Mouse (Mus musculus): ENCODE results near the gene Map3k14. TPM values are rescaled to one million over a fixed set of nuclear protein-coding genes. Genes with fewer than 3 reads are reported as not detected.

Map3k14 gene
- polyA plus RNA-seq, 1 experiment, result 5.0 TPM

DNA sequence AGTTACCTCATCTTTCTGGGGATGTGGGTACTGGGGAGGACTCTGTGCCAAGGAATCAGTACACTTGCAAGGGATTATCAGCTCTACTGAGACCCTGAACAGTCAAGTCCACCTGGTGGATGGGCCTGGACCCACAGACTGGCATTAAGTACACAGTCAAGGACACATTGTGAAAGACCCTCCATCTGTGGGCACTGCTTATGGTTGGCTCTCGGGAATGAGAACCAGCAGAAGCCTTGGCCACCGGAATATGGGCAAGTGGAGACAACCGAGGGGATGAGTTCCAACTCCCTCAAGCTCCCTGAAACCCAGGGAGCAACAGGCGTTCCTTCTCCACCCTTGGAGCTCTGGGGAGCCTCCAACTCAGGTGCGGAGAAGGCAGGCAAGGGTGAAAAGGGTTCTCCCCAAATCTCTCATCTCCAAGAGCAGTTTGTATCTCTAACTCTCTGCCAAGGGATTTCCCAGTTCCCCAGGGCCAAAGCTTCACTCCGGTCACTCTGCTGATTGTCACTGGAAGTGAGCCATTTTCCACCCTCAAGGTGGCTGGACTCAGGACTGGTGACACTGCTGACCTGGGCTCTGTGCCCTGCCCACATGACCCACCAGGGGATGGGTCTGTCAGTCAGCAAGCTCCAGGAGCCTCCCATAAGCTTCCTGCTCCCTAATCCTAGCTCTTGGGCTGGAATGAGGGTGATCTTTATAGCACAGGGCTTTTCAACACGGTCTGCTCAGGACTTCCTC is 5.4 kb downstream of the Map3k14 start:
- no peak for TF ChIP-seq GATA1 (IDR thresholded peaks at IDR 0.05; ENCODE audit: low read length)

DNA sequence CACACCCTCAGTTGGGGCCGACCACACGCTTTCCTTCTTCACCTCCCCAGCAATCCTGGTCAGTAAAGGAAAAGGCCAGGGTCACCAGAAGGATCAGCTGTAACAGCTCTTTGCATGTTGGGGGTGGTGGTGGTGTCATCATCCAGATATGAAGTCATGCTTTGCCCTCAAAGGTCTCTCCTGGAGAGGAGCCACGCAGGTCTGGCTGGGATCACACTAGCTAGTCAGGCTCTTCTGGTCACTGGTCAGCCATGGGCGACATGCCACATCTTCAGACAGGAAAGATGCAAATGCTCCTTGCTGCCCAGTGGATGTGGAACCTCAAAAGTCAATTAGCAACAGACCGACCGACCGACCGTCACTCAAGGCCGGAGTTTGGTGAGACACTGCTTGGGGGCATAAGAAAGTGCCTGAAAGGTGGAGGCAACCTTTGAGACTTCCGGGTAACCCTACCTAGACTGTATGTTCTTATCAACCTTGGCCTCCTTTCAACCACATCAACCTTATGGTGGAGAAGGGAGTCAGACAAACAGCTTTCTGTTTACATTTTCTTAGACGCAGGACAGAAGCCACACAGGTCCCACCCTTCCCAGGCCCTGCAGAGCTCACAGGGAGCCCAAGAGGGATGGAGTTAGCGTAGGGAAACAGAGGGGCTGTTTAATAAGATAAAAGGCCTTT is 6.6 kb downstream of the Map3k14 start:
- TF ChIP-seq GATA1 (IDR thresholded peaks at IDR 0.05; ENCODE audit: low read length), result no peak

DNA sequence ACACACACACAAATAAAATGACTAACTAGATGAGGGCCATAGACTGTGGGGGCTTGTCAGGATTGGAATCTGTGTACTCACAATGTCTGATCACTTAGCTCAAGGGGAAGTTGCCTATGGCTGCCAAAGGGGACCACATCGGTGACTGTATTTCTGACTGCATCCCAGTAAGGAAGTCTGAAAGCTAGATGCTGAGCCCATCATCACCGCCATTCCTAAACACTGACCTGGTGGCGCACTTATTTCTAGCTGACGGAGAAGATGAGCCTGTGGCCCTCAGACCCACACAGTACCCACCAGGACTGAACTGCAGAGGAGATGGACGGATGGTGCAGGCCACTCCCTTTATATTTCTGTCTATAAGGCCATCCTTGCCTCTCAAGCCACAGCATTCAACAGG is 7.2 kb downstream of the Map3k14 start:
- no peak for TF ChIP-seq GATA1 (IDR thresholded peaks at IDR 0.05; ENCODE audit: low read length)

DNA sequence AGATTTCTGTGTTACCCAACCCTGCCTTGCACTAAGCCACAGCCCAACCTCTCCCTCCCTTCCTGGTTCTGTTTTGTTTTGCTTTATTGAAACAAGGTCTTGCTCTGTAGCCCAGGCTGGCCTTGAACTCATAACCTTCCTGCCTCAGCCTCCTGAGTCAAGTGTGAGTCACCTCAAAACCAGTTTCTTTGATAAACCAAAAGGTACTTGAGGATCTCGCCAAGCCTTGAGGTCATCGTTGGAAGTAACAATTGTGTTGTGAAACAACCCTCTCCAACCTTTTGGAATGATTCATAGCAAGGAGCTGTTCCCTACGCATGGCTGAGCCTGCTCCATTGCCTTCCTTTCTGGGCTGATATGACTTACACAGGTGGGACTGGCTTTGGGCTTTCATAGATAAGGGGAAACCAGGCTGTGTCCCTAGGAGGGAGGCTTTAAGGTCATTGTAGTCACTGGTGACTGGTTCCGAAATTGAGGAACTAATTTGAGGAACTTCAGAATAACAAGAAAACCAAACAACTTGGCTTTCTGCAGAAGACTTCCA is 9.3 kb downstream of the Map3k14 start:
- no peak for TF ChIP-seq GATA1 (IDR thresholded peaks at IDR 0.05; ENCODE audit: low read length)

DNA sequence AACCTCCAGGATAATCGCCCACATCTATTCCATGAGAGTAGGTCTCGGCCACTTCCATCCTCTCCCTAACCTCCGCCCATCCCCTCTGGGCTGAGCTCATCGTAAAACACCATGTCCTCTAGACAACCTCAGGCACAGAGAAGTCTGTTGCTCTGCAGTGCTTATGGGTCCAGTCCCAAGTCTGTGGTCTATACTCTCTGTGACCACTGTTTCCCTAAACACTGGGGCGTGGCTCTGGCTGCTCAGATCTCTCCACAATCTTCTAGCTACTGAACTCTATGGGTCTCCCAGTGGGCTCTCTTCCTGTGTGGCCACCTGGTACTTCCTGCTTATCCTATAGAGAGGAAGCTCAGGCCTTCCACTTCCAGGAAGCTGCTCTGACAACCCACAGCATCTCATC is 13.7 kb downstream of the Map3k14 start:
- TF ChIP-seq GATA1 (IDR thresholded peaks at IDR 0.05; ENCODE audit: low read length), result no peak

DNA sequence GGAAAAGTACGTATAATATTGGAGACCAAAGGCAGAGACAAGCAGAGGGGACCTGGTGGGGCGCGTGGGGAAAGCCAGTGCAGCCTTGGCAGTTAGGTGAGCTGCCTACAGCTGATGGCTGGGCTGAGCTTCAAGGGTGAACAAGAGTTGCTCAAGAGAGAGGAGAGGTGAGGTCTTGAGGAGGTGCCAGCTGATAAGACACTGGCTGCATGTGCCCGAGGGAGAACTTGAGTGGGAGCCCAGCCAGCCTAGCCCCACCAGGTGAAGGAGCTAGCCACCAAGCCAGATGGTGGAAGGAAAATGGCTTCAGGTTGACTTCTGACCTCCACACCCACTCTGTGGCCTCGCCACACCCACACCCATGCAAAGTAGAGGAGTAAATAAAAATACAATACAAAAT is 14.9 kb downstream of the Map3k14 start:
- TF ChIP-seq GATA1 (IDR thresholded peaks at IDR 0.05; ENCODE audit: low read length), result no peak

DNA sequence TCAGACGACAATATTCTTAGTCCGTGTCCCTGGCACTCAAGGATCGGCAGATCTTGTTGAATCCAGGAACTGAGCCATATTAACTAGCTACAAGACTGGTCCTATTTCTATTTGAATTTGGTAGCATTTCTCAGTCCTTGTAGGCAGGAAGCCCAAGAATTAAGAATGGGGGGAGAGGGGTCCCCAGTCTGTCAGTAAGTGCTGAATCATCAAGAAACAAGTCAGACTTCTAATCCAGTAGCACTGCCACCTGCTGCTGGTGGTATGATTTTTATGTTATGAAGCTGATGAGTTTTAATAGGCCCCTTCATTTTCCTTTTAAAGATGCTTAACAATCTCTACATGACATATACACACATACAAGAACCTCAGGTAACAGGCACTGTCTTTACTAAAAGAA is 16.9 kb downstream of the Map3k14 start:
- TF ChIP-seq GATA1 (IDR thresholded peaks at IDR 0.05; ENCODE audit: low read length), result no peak

DNA sequence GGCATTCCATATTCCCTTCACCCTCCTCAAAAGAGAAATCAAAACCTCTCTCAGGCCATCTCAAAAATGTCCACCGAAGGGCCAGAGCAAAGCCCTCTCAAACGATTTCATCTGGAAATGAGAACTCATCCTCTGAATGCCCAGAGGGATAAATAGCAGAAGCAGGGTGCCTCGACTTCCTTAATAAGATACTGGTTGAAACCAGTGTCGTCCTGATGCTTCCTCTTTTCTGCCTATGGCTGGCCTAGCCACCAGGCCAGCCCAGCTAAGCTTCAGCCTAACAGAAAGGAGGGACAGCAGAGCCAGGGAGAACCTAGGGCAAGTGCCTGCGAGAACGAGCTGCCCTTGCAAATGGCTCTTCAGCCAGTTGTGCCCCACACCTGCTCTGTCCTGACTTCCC is 17.8 kb downstream of the Map3k14 start:
- no peak for TF ChIP-seq GATA1 (IDR thresholded peaks at IDR 0.05; ENCODE audit: low read length)

DNA sequence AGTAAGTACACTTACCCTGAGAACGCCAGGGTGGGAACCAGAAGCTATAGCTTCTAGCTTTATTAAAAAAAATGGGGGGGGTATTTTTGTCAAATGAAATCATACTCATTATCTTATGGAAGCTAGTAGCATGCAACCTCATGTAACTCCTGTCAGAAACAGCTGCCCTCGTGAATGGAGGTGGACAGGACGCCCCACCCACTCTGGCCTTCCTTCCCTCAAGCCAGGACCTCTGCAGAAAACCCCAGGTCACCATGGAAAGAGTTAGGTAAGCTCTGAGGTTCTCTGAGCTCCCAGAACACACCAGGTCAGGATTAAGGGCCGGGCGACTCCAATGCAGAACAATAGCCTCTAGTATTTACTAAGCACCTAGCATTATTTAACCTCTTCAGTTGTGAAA is 18.4 kb downstream of the Map3k14 start:
- no peak for TF ChIP-seq GATA1 (IDR thresholded peaks at IDR 0.05; ENCODE audit: low read length)

DNA sequence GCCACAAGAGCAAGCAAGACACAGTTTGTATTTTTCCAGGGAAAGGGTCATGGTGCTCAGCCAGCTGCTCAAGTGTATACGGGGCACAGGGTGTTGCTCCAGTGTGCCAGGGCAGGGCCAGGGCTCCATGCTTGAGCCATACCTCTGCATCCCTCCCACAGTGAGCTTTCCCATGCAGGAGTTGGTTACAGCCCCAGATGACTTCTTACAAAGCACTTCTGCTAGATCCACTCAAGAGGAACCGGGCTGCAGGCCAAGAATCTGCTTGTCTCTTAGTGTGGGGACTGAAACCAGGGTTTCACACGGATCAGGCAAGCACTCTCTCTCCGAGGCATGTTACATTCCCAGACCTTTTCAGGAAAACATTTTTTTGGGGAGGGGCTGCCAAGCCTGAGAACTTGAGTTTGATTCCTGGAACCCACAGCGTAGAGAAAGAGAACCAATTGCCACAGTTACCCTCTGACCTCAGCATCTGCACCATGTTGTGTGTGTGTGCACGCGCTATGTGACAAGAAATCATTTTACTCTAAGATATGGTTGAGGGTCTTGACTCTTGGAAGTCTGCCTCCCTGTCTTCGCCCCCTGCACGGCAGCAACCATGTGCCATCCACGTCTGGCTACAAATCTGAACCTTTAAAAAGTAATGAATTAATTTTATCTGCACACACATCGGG is 19.6 kb downstream of the Map3k14 start:
- TF ChIP-seq GATA1 (IDR thresholded peaks at IDR 0.05; ENCODE audit: low read length), result no peak

DNA sequence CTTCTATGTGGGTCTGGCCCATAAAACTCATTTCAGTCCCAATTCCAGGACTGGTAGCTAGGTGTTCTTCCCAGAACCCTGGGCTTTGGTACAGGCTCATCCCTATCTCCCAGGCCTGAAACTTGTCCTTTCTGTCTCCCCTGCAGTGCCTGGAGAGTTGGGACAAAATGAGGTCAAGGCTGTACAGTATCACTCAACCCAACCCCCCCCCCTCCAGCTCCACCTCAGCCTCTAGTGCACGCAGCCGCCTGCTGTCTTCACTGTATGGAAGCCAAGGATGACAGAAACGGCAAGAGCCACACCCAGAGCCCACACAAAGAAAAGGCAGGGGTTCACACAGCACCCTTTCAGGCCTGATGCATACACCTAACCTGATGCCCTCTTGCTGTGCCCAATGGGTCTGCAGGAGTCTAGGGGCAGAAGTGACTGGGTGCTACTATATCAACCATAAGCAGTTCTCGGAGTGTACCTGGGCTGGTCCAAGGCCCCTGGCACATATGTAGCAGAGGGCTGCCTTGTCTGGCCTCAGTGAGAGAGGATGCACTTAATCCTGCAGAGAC is 20.5 kb downstream of the Map3k14 start:
- TF ChIP-seq GATA1 (IDR thresholded peaks at IDR 0.05; ENCODE audit: low read length), result no peak

DNA sequence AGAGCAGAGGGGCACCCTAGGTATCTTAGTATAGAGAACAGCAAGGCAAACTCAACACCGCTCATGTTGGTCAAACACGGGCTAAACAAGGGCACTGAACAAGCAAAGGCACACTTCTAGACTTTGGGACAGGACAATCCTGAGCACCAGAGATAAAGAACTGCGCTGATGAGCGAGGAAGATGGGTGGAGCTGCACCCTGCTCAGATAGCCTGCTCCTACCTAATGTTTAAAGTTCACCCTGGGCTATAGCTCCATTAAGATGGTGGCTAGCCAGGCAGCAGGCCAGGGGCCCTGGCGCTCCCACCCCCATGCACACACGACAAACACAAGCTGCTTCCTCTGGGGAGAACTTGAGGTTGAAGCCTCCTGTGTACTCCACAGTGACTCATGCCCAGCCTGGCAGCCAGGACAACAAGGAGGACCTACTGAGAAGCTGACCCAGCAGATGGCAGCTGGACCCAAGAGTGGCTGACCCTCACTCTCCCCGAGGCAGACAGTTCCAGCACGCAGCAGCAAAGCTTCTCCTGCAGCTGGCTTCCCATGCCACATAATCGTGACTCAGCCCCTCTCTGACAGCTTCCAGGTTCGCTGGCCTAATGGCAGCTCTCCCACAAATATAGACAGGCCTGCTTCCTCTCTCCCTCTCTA is 21.1 kb downstream of the Map3k14 start:
- no peak for TF ChIP-seq GATA1 (IDR thresholded peaks at IDR 0.05; ENCODE audit: low read length)

DNA sequence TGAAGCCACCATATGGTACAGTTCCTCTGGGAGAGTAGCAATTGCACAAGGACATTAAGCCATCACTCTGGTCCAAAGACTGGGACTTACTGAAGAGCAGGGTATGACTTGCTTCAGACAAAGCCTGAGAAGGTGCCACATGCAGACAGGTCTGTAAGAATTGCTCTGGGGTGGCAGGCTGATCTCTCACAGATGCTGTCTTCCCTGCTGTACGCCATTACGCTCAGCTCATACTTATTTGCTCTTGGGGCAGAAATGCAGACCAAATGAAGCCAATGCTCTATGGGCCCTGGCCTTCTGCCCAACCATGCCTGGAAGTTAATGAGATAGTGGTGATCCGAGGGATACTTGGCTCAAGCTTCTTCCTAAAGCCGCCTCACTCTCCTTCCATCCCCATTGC is 22.4 kb downstream of the Map3k14 start:
- no peak for TF ChIP-seq GATA1 (IDR thresholded peaks at IDR 0.05; ENCODE audit: low read length)

DNA sequence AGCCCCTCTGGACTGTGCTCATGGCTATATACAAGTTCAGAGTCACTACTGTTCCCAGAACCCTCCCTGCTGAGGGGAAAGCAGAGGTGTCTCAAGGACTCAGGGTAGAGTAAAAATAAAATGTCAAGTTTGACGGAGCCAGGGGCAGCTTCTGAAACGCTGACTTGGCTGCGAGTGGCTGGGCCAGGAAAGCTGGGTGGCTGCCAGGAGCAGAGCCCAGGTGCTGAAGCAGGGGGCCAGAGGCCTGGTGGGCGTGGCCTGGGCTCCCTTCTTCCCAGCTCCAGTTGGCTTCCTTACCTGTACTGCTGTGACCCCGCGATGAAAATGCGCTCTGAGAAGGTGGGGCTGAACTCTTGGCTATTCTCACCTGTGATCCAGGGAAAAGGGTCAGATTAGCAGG is 26.5 kb downstream of the Map3k14 start:
- no peak for TF ChIP-seq GATA1 (IDR thresholded peaks at IDR 0.05; ENCODE audit: low read length)

DNA sequence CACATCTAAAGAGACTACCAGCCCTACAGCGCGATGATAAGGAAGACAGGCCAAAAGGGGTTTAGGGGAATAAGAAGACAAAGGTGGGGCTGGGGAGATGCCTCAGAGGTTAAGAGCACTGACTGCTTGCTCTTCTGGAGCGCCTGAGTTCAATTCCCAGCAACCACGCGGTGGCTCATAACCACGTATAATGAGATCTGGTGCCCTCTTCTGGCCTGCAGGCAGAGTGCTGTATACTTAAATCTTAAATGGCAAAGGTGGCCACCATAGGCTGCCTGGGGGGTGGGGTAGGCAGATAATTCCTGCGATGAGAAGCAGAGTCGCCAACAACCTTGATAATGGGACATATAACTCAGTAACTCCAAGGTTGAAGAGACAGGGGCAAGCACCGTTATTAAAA is 29.5 kb downstream of the Map3k14 start:
- no peak for TF ChIP-seq GATA1 (IDR thresholded peaks at IDR 0.05; ENCODE audit: low read length)

DNA sequence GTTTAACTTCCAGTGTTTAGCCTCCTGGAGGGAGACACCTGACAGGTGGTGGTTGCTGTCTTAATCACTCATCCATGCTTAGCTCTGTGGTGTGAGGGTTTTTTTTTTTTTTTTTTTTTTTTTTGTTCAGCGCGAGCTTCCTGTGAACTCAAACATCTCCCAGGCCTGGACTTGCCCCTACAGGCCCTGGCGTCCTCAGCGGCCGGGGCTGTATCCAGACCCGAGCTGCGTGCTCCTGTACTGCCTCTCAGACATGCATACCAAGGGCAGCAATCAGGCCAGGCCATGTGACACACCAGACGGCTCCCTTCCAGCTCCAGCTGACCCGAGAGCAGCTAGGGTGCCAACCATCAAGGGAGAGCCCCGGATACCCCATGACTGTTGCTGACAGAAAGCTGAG is 30.4 kb downstream of the Map3k14 start:
- no peak for TF ChIP-seq GATA1 (IDR thresholded peaks at IDR 0.05; ENCODE audit: low read length)

Data from G1E-ER4 (cell line).